Mouse (Mus musculus) liver, embryonic 14.5 days (tissue): ENCODE measurements around the gene Sox21.

ENCODE experiments used
- CTCF ChIP-seq: IDR thresholded peaks from 2 replicates; pipeline ENCODE4 v1.5.1; 2016; ENCODE audit warnings: antibody characterized with exemption, low read depth, control low read depth
- EP300 ChIP-seq: IDR thresholded peaks from 2 replicates; pipeline ENCODE4 v1.6.1; 2016; ENCODE audit warnings: antibody characterized with exemption, low read depth

DNA sequence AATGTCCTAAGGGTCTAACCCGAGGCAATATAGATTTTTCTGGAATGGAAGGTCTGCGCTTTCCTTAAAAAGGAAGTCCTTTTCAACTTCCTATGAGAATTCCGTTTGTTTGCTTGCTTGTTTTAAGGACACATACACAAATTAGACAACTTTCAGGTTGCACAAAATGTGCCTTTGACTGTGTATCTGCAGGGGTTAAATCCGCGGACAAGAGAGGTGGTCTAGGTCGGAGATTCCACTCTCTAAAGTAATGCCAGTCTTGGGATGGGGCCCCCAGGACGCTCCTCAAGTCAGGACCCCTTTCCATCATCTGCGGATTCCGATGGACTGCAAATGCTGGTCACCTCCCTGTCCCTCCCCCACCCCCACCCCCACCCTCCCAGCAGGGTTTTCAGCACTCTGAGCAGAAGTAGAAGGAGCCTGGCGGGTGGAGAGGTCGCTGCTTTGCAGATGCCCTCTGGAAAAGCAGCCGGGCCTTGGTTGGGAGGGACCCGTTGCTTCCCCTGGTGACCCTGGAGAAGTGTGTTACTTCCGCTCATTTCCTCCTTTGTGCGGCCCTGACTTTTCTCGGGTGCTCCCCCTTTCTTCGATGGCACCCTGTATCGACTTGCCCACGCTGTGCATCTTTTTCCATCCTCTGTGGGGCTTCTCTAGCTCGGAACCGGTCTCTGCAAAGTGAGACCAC is 10.2 kb downstream of the Sox21 start:
- TF ChIP-seq EP300 (no peak), CTCF (no peak)
